Mouse (Mus musculus): Measurements from ENCODE around the gene Hist1h1t. TPM values are rescaled to one million over a fixed set of nuclear protein-coding genes. Genes with fewer than 3 reads are reported as not detected.
"Not testable (repeated sequence)": the region's sequence is repeated elsewhere in the genome, so short reads cannot be mapped to it uniquely, and the experiment has no call there.

The Hist1h1t gene
- total RNA-seq (2021) = not detected
- long read RNA-seq, experiment 1 = 0 reads
- long read RNA-seq, experiment 2 = 0 reads

GRCm38 (mm10) chr13:23695514-23695913 is at the start of gene Hist1h1t:
TSS of gene Hist1h1t (plus strand) at chr13:23695814.
- DNase-seq (ENCODE audit: low spot score in 2 of 2) = no peak

GRCm38 (mm10) chr13:23659636-23660366 is 35.8 kb upstream of the Hist1h1t start:
- no peak for DNase-seq (ENCODE audit: low spot score in 2 of 2)

GRCm38 (mm10) chr13:23662536-23662935 is 33.1 kb upstream of the Hist1h1t start:
- no peak for DNase-seq (ENCODE audit: low spot score in 2 of 2)

GRCm38 (mm10) chr13:23681990-23682582 is 13.5 kb upstream of the Hist1h1t start:
- no peak for DNase-seq (ENCODE audit: low spot score in 2 of 2)

- no peak for DNase-seq (ENCODE audit: low spot score in 2 of 2)
Measured at GRCm38 (mm10) chr13:23682623-23682946, 13.0 kb upstream of the Hist1h1t start.

DNA sequence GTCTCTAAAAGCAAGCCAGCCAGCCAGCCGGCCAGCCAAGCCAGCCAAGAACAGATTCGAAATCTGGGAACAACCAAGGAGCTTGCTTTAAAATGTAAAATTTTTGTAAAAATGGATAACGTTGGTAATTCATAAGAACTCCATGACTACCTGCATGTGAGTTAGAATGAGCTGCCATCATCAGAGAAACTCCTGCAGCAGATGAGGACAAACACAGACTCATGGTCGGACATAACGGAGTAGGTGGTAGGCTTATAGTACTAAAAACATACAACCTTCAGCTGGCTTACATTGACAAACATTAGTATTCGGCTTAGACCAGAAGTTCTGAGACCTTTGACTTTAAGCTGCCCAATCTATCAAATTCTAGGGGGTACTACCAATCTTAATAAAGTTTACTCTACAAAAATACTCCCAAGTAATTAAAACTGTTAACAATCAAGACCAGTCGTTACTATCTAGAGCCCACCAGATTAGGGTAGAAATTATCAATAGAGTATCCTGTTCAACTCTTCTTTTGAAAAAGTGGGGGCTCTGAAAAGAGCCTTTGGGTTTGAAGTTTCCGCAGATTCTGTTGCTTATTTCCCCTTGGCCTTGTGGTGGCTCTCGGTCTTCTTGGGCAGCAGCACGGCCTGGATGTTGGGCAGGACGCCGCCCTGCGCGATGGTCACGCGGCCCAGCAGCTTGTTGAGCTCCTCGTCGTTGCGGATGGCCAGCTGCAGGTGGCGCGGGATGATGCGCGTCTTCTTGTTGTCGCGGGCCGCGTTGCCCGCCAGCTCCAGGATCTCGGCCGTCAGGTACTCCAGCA is 12.5 kb upstream of the Hist1h1t start:
- not testable (repeated sequence) for DNase-seq (ENCODE audit: low spot score in 2 of 2)

GRCm38 (mm10) chr13:23683755-23684281 is 11.8 kb upstream of the Hist1h1t start, which contains the start of the genes Hist1h2ac and Hist1h2bc:
TSS of gene Hist1h2ac (minus strand) at chr13:23683948.
TSS of gene Hist1h2bc (plus strand) at chr13:23684199.
- peak; percentile 78 to 83 for DNase-seq (ENCODE audit: low spot score in 2 of 2)

DNA sequence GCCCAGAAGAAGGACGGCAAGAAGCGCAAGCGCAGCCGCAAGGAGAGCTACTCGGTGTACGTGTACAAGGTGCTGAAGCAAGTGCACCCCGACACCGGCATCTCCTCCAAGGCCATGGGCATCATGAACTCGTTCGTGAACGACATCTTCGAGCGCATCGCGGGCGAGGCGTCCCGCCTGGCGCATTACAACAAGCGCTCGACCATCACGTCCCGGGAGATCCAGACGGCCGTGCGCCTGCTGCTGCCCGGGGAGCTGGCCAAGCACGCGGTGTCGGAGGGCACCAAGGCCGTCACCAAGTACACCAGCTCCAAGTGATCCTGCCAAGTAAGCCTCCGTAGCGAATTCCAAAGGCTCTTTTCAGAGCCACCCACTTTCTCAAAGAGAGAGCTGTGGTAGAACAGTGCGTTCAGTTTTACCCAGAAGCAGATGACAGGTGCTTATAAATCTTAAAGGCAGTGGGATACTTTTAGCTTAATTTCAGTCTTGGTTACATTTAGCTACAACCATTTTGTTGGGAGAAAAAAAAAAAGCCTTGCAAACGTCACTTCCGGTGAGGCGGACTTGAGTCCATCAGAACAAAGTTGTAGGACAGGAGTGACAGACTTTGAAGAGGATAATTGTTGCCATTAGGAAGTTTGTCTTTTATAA is 11.2 kb upstream of the Hist1h1t start:
- DNase-seq (ENCODE audit: low spot score in 2 of 2) = peak; percentile 21 to 25

GRCm38 (mm10) chr13:23685121-23685861 is 10.3 kb upstream of the Hist1h1t start:
- DNase-seq (ENCODE audit: low spot score in 2 of 2) = no peak

DNA sequence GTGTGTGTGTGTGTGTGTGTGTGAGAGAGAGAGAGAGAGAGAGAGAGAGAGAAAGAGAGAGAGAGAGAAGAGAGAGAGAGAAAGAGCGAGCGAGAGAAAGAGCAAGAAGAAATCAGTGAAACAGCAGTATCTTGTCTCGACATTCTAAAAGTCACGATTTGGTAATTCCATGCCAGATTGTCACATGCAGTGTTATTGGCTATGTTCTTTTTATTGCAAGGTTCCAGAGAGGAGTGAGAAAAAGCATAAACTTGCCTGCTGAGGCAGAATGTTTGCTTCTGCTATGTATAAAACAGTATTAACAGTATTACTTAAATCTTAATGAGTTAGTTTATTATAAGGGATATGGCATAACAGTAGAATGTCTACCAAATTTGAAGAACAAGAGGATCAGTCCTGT is 9.6 kb upstream of the Hist1h1t start:
- no peak for DNase-seq (ENCODE audit: low spot score in 2 of 2)

GRCm38 (mm10) chr13:23687181-23687580 is 8.4 kb upstream of the Hist1h1t start:
- DNase-seq (ENCODE audit: low spot score in 2 of 2) = no peak

DNA sequence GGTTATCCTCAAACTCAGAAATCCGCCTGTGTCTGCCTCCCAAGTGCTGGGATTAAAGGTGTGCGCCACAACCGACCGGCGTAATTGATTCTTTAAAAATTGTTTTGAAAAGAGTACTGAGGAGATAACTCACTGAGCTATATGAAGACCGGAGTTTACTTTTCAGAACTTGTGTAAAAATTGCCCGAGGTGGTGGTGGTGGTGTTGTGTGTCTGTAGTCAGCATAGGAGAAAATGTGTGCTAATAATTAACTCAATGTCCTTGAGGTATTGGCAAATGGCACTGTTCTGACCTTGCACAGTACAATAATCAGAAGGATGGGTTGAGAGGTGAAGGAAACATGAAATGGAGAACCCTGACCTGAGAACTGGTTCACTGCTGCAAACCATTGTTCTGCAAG is 7.7 kb upstream of the Hist1h1t start:
- no peak for DNase-seq (ENCODE audit: low spot score in 2 of 2)

DNA sequence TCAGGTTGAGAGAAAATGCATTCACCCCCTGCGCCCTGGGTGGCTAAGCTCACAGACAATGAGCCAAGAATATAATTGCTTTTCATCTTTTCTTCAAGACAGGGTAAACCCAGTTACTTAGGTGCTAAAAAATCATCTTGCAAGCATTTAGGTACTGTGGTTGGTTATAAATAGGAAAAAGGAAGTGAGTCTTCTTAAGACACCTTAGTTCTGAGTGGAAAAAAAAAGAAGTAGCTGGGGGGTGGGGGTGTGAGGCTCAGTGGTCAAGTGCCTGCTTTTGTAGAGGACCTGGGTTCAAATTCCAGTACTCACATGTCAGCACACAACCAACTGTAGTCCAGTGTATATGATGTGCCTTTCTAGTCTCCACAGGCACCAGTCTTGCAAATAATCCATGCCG is 6.7 kb upstream of the Hist1h1t start:
- no peak for DNase-seq (ENCODE audit: low spot score in 2 of 2)

DNA sequence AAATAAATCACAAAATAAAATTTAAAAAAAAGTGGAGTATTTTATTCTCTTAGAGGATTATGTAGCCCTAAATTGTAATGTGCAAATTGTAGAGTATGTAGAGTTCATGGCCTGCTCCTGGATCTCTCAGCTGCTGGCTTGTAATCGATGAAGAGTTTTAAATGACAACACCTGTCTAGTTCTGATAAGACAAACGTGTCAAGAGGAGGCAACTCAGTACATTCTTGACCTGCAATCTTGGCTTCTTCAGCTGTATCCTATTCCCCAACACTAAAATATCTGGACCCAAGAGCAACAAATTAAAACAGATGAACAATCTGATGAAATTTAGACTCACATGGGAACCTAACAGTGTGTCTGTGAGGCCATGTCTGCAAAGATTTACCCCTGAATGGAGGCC is 6.2 kb upstream of the Hist1h1t start:
- no peak for DNase-seq (ENCODE audit: low spot score in 2 of 2)

GRCm38 (mm10) chr13:23693856-23694440 is 1.7 kb upstream of the Hist1h1t start:
- no peak for DNase-seq (ENCODE audit: low spot score in 2 of 2)

- DNase-seq (ENCODE audit: low spot score in 2 of 2) = no peak
Measured at GRCm38 (mm10) chr13:23694956-23695355, 658 bp upstream of the Hist1h1t start.

- no peak for DNase-seq (ENCODE audit: low spot score in 2 of 2)
Measured at GRCm38 (mm10) chr13:23696061-23696474, 454 bp downstream of the Hist1h1t start.

DNA sequence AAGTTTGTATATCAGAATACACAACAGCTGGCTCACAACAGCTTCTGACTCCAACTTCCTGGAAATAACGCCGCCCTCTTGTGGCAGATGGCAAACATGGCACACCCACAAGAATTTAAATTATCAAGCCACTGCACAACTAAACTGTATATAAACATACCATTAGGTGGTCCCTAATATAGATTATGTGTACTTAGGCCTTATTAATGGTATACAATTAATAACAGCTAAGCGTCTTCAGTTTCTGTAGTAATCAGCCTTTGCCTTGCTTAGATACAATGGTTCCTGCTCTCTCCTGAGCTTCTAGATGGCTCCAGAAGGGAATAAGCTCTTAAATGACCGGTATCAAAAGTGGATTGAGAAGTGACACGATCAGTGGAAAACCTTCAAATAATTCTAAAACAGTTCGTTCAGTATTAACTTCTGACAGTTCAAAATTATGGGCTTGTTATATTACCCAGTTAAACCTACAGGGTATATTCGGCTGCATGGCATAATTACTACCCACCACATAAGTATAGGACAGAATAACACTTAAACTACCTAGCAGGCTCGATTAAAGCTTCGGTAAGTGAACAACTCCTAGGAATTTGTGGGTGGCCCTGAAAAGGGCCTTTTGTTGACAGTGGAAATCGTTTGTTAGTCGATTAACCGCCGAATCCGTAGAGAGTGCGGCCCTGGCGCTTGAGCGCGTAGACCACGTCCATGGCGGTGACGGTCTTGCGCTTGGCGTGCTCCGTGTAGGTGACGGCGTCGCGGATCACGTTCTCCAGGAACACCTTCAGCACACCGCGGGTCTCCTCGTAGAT is 2.1 kb downstream of the Hist1h1t start:
- DNase-seq (ENCODE audit: low spot score in 2 of 2) = peak; percentile 55 to 57

- peak; percentile 98 for DNase-seq (ENCODE audit: low spot score in 2 of 2)
Measured at GRCm38 (mm10) chr13:23698300-23698693, 2.7 kb downstream of the Hist1h1t start, which contains the start of gene Hist1h4c. TSS of gene Hist1h4c (minus strand) at chr13:23698454.
